ENCODE assay signal across 26 mouse cellular contexts in genomic region chr1:83067205-83067604, GRCm38 (mm10). TPM values are rescaled to one million over a fixed set of nuclear protein-coding genes. Genes with fewer than 3 reads are reported as not detected.
"Had no signal": no experiment of that assay in that cellular context is flagged by ENCODE, and none has a peak within 500 bp of the region (broad histone marks: within the 10 kb centered on the region; RNA-seq: fewer than 3 reads in every experiment).

No protein-coding gene starts in this region.

- DNase-seq: kidney, adult 2 months; kidney, postnatal 14 days; lung, embryonic 14.5 days; lung, postnatal 10 days; lung, postnatal 4 days; midbrain, embryonic 14.5 days; spleen, adult 18-20 months; thymus, adult 2 months; thymus, postnatal 25 days had no signal

- H3K9me3 ChIP-seq: kidney, embryonic 15.5 days; limb, embryonic 15.5 days; liver, embryonic 12.5 days; midbrain, embryonic 10.5 days; neural tube, embryonic 15.5 days; stomach, embryonic 15.5 days had no signal

- ATAC-seq: liver, embryonic 12.5 days had no signal

- H3K27me3 ChIP-seq: kidney, embryonic 15.5 days; limb, embryonic 15.5 days; liver, embryonic 12.5 days; neural tube, embryonic 15.5 days; stomach, embryonic 15.5 days had no signal

- H3K36me3 ChIP-seq: kidney, embryonic 15.5 days; limb, embryonic 15.5 days; liver, embryonic 12.5 days; midbrain, embryonic 10.5 days; neural tube, embryonic 15.5 days; stomach, embryonic 15.5 days had no signal

- H3K4me1 ChIP-seq: kidney, embryonic 15.5 days; limb, embryonic 15.5 days; liver, embryonic 12.5 days; midbrain, embryonic 10.5 days; neural tube, embryonic 15.5 days; stomach, embryonic 15.5 days had no signal

- H3K4me3 ChIP-seq: kidney, embryonic 15.5 days; limb, embryonic 15.5 days; liver, embryonic 12.5 days; midbrain, embryonic 10.5 days; myocyte; neural tube, embryonic 15.5 days; stomach, embryonic 15.5 days had no signal

- H3K9ac ChIP-seq: kidney, embryonic 15.5 days; limb, embryonic 15.5 days; liver, embryonic 12.5 days; lung, embryonic 14.5 days; neural tube, embryonic 15.5 days; stomach, embryonic 15.5 days had no signal

- H3K4me2 ChIP-seq: kidney, embryonic 15.5 days; limb, embryonic 15.5 days; liver, embryonic 12.5 days; lung, embryonic 14.5 days; neural tube, embryonic 15.5 days; stomach, embryonic 15.5 days had no signal

- H3K27ac ChIP-seq: kidney, embryonic 15.5 days; limb, embryonic 15.5 days; liver, embryonic 12.5 days; midbrain, embryonic 10.5 days; neural tube, embryonic 15.5 days; stomach, embryonic 15.5 days had no signal

RNA-seq across cellular contexts. Expression of gene Krtap28-13, which starts 6.5 kb away (rescaled TPM):
- total RNA-seq: layer of hippocampus, postnatal 10 days; left cerebral cortex, adult 18-20 months; left cerebral cortex, postnatal 14 days; megakaryocyte, adult 5-6 weeks had no signal
- polyA plus RNA-seq: kidney, adult 2 months; kidney, embryonic 15.5 days; large intestine, adult 2 months; limb, embryonic 11.5 days; limb, embryonic 15.5 days; liver, embryonic 12.5 days; liver, embryonic 16.5 days; lung, embryonic 14.5 days; midbrain, embryonic 10.5 days; midbrain, embryonic 14.5 days; myocyte; neural tube, embryonic 11.5 days; neural tube, embryonic 15.5 days; stomach, embryonic 15.5 days; testis, adult 2 months; thymus, adult 2 months; urinary bladder, adult 2 months had no signal

RNA-seq across cellular contexts. Expression of gene A030005K14Rik, which starts 8.0 kb away (rescaled TPM):
- total RNA-seq: layer of hippocampus, postnatal 10 days; left cerebral cortex, adult 18-20 months; left cerebral cortex, postnatal 14 days; megakaryocyte, adult 5-6 weeks had no signal
- polyA plus RNA-seq: kidney, adult 2 months; kidney, embryonic 15.5 days; large intestine, adult 2 months; limb, embryonic 11.5 days; limb, embryonic 15.5 days; liver, embryonic 12.5 days; liver, embryonic 16.5 days; lung, embryonic 14.5 days; midbrain, embryonic 10.5 days; midbrain, embryonic 14.5 days; myocyte; neural tube, embryonic 11.5 days; neural tube, embryonic 15.5 days; stomach, embryonic 15.5 days; testis, adult 2 months; thymus, adult 2 months; urinary bladder, adult 2 months had no signal

RNA-seq across cellular contexts. Expression of gene Gm47969, which starts 22.5 kb away (rescaled TPM):
- total RNA-seq: layer of hippocampus, postnatal 10 days; left cerebral cortex, adult 18-20 months; left cerebral cortex, postnatal 14 days; megakaryocyte, adult 5-6 weeks had no signal
- polyA plus RNA-seq: kidney, adult 2 months; kidney, embryonic 15.5 days; large intestine, adult 2 months; limb, embryonic 11.5 days; limb, embryonic 15.5 days; liver, embryonic 12.5 days; liver, embryonic 16.5 days; lung, embryonic 14.5 days; midbrain, embryonic 10.5 days; midbrain, embryonic 14.5 days; myocyte; neural tube, embryonic 11.5 days; neural tube, embryonic 15.5 days; stomach, embryonic 15.5 days; testis, adult 2 months; thymus, adult 2 months; urinary bladder, adult 2 months had no signal

RNA-seq across cellular contexts. Expression of gene Krtap28-10, which starts 24.9 kb away (rescaled TPM):
- total RNA-seq: layer of hippocampus, postnatal 10 days; left cerebral cortex, adult 18-20 months; left cerebral cortex, postnatal 14 days; megakaryocyte, adult 5-6 weeks had no signal
- polyA plus RNA-seq: kidney, adult 2 months; kidney, embryonic 15.5 days; large intestine, adult 2 months; limb, embryonic 11.5 days; limb, embryonic 15.5 days; liver, embryonic 12.5 days; liver, embryonic 16.5 days; lung, embryonic 14.5 days; midbrain, embryonic 10.5 days; midbrain, embryonic 14.5 days; myocyte; neural tube, embryonic 11.5 days; neural tube, embryonic 15.5 days; stomach, embryonic 15.5 days; testis, adult 2 months; thymus, adult 2 months; urinary bladder, adult 2 months had no signal

RNA-seq across cellular contexts. Expression of gene Slc19a3, which starts 29.0 kb away (rescaled TPM):
- total RNA-seq: megakaryocyte, adult 5-6 weeks had no signal
